Mouse (Mus musculus): ENCODE data around the gene Afap1.

GRCm38 (mm10) chr5:35926511-35926910, 33.4 kb downstream of the Afap1 start:
- no peak for TF ChIP-seq TAL1 (IDR thresholded peaks at IDR 0.05; ENCODE audit: low read length)
- no peak for TF ChIP-seq GATA1 (IDR thresholded peaks at IDR 0.05; ENCODE audit: low read length)

Data from erythroblast, embryonic 14.5 days (primary cell).